Mouse (Mus musculus) inflammation-experienced regulatory T-cells (primary cell): ENCODE measurements around the gene Slc38a7. TPM values are rescaled to one million over a fixed set of nuclear protein-coding genes. Genes with fewer than 3 reads are reported as not detected.

Experiments used
- polyA plus RNA-seq, 2 experiments: library from polyadenylated mRNA; unstranded; fragments of 100-300 nt; shearing (Covaris generic); gene quantifications; one replicate each; pipeline ENCODE4 v1.2.1; 2017

Slc38a7 gene
- 10 to 100 TPM; 16.4 to 21.4 TPM for polyA plus RNA-seq

GRCm38 (mm10) chr8:95853102-95853843 is at the start of gene Slc38a7:
Gene Slc38a7 (minus strand): TSS chr8:95853539.

GRCm38 (mm10) chr8:95888285-95889136 is 35.2 kb upstream of the Slc38a7 start, which contains the start of gene Got2:
Gene Got2 (minus strand): TSS chr8:95888547.

GRCm38 (mm10) chr8:95825162-95825561 is 28.2 kb downstream of the Slc38a7 start, which contains the start of gene Sap18b:
Gene Sap18b (plus strand): TSS chr8:95825346.

GRCm38 (mm10) chr8:95807331-95807843 is 46.0 kb downstream of the Slc38a7 start, which contains the start of gene Cnot1:
Gene Cnot1 (minus strand): TSS chr8:95807464.

Other genes with a start within 250 kb of the Slc38a7 start
- 10 to 100 TPM; 10.2 to 15.6 TPM for gene Gins3, start 220.1 kb downstream of the Slc38a7 start, polyA plus RNA-seq
- gene Ndrg4, start 176.6 kb downstream of the Slc38a7 start, polyA plus RNA-seq, result 1 to 10 TPM in 1 of 2 experiments, under 1 TPM in 1; 0.82 to 4.0 TPM
- 100 to 1,000 TPM in 1 of 2 experiments, 10 to 100 TPM in 1; 62.9 to 103 TPM for gene Setd6, start 137.7 kb downstream of the Slc38a7 start, polyA plus RNA-seq
- 100 to 1,000 TPM in 1 of 2 experiments, 10 to 100 TPM in 1; 93.6 to 100 TPM for gene Cnot1, start 46.1 kb downstream of the Slc38a7 start, polyA plus RNA-seq
- 100 to 1,000 TPM; 144 to 173 TPM for gene Sap18b, start 28.2 kb downstream of the Slc38a7 start, polyA plus RNA-seq
- 100 to 1,000 TPM; 107 to 108 TPM for gene Got2, start 35.0 kb upstream of the Slc38a7 start, polyA plus RNA-seq